Mouse (Mus musculus): ENCODE data around the gene Fam133b. TPM values are rescaled to one million over a fixed set of nuclear protein-coding genes. Genes with fewer than 3 reads are reported as not detected.

Gene Fam133b
- 10.3 TPM for polyA plus RNA-seq (2012; fragmentation: generic; extraction: Trizol)

DNA sequence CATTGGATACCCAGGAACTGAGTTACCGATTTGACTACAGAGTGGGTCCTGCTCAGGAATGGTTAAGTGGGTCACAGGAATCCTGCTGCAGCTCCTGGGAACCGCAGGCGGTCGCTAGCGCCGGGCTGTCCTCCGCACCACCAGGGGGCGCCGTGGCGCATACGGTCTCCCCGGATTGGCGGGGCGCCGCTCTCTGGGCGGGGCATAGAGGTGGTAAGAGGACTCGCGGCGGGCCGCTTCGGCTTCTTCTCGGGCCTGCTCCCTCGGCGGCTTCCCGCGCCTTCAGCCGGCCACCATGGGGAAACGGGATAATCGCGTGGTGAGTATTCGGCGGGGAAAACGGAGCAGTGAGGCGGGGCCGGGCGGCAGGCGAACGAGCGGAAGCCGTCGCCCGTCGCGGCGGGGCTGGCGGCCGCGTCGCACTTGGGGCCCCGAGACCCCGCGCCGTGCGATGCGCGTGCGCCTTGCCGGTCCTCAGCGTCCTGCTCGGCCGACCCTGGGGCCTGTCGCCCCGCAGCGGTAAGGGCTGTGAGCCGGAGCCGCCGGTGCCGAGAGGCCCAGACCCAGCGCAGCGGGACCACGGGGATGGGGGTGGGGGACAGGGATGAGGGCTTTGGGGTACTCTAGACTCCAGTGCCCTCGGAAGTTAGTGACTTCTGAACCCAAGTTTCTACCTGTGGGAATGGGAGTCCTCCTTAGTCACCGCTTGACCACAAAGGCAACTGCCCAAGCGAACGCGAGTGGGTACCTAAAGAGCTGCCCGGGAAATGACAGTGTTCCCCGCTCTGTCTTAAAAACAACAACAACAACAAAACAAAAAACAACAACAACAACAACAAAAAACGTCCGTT, at the start of gene Fam133b:
Fam133b (plus strand) TSS at position 205 of the 851 bp plus-strand sequence.
- Histone ChIP-seq H3K27me3 (ENCODE audit: control insufficient read depth, insufficient read depth, insufficient read length) (no peaks in the 10 kb centered on the region), H3K4me3 (peak within 1 kb of the TSS; percentile 50), H3ac (ENCODE audit: control insufficient read depth, insufficient read length) (peak within 1 kb of the TSS; percentile 71), H3K4me2 (ENCODE audit: low read depth) (peak within 1 kb of the TSS; percentile 97), H3K79me2 (ENCODE audit: control insufficient read depth, insufficient read depth) (peaks cover 49% of the 10 kb centered on the region), H3K36me3 (ENCODE audit: control insufficient read depth, insufficient read depth) (no peaks in the 10 kb centered on the region)
- TF ChIP-seq MAX (IDR thresholded peaks at IDR 0.05; ENCODE audit: low read depth) (no peak), MYOG (IDR thresholded peaks at IDR 0.05; ENCODE audit: control insufficient read depth in 1 of 3, insufficient read depth in 1 of 3, insufficient read length in 2 of 3, low read depth in 2 of 3) (peak in 1 of 3 experiments; percentile 47), E2F4 (IDR thresholded peaks at IDR 0.05; ENCODE audit: insufficient read depth) (peak; percentile 56), CEBPB (IDR thresholded peaks at IDR 0.05; ENCODE audit: insufficient read depth, poor library complexity, severe bottlenecking) (no peak), POLR2A (IDR thresholded peaks at IDR 0.05; ENCODE audit: insufficient read length, low read depth) (peak; percentile 68), REST (IDR thresholded peaks at IDR 0.05; ENCODE audit: insufficient read depth, insufficient read length) (no peak), TCF12 (IDR thresholded peaks at IDR 0.05; ENCODE audit: insufficient read depth, poor library complexity, severe bottlenecking) (no peak), MYOD1 (IDR thresholded peaks at IDR 0.05; ENCODE audit: control insufficient read depth in 1 of 3, insufficient read length in 2 of 3, low read depth in 2 of 3) (peak in 1 of 3 experiments; percentile 29), SRF (IDR thresholded peaks at IDR 0.05; ENCODE audit: control insufficient read depth, insufficient read length, low read depth) (no peak), USF1 (IDR thresholded peaks at IDR 0.05; ENCODE audit: low read depth) (no peak), POLR2AphosphoS2 (IDR thresholded peaks at IDR 0.05; ENCODE audit: insufficient read length, low read depth) (peak; percentile 71), TCF3 (IDR thresholded peaks at IDR 0.05; ENCODE audit: insufficient read length, low read depth) (no peak)

DNA sequence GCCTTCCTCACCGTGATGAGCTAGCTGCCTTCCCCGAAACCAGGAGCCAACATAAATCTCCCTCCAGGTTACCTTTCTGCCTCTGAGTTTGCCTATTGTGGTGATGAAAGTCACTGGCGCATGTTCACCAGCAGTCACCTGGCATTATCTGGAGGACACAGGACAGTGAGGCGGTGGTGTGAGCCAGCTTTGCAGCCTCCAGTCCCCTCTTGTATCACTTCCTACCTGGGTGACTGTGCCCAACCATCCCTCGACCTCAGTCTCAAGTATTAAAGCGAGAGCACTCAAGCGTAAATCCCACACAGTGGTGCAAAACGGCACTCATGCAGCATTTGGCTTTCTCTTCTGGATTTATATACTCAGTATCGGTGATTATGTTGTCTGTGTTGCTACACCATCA, 49.7 kb upstream of the Fam133b start:
- Histone ChIP-seq H3ac (ENCODE audit: control insufficient read depth, insufficient read length) (no peak overlapping the region), H3K4me2 (ENCODE audit: low read depth) (peak overlapping the region; percentile 62), H3K36me3 (ENCODE audit: control insufficient read depth, insufficient read depth) (no peaks in the 10 kb centered on the region), H3K4me3 (no peak overlapping the region), H3K27me3 (ENCODE audit: control insufficient read depth, insufficient read depth, insufficient read length) (no peaks in the 10 kb centered on the region), H3K79me2 (ENCODE audit: control insufficient read depth, insufficient read depth) (no peaks in the 10 kb centered on the region)
- TF ChIP-seq E2F4 (IDR thresholded peaks at IDR 0.05; ENCODE audit: insufficient read depth) (no peak), MYOD1 (IDR thresholded peaks at IDR 0.05; ENCODE audit: control insufficient read depth in 1 of 3, insufficient read length in 2 of 3, low read depth in 2 of 3) (no peak), TCF3 (IDR thresholded peaks at IDR 0.05; ENCODE audit: insufficient read length, low read depth) (no peak), MAX (IDR thresholded peaks at IDR 0.05; ENCODE audit: low read depth) (no peak)

DNA sequence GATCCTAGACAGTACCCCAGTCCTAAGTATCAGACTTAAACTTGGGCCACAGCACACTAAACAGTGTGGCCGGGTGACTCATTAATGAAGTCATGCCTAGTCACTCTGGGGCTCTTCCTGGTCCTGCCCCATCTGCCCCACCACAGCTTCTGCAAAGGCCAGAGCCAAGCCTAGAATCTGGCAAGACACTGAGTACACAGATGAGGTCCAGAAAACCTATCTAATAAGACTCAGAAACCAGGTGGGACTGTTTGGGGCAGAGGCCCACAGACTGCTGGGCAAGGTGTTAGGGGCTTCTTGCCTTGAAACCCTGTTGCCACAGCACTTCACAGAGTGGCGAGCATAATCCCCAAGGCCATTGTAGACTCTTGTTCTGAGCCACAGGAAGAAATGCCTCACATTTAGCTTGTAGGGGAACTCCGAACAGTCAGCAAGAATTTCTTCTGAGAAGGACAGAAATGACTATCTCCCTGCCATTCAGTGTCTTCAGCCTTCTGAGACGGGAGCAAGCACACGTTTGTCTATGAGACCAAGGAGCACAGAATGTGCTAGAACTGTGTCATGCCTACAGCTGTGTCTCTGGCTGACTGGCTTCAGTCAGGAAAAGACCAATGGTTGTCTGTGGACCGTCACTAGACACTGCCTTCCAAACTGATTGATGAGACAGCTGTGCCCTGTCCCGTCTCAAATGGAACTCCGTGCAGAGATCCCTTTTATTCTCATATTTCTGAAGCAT, 49.0 kb upstream of the Fam133b start:
- TF ChIP-seq E2F4 (IDR thresholded peaks at IDR 0.05; ENCODE audit: insufficient read depth) (no peak), REST (IDR thresholded peaks at IDR 0.05; ENCODE audit: insufficient read depth, insufficient read length) (no peak), POLR2A (IDR thresholded peaks at IDR 0.05; ENCODE audit: insufficient read length, low read depth) (no peak), MYOD1 (IDR thresholded peaks at IDR 0.05; ENCODE audit: control insufficient read depth in 1 of 3, insufficient read length in 2 of 3, low read depth in 2 of 3) (peak; percentile 61 to 76 (median 67)), TCF3 (IDR thresholded peaks at IDR 0.05; ENCODE audit: insufficient read length, low read depth) (peak; percentile 56), MYOG (IDR thresholded peaks at IDR 0.05; ENCODE audit: control insufficient read depth in 1 of 3, insufficient read depth in 1 of 3, insufficient read length in 2 of 3, low read depth in 2 of 3) (peak in 1 of 3 experiments; percentile 14), POLR2AphosphoS2 (IDR thresholded peaks at IDR 0.05; ENCODE audit: insufficient read length, low read depth) (no peak), TCF12 (IDR thresholded peaks at IDR 0.05; ENCODE audit: insufficient read depth, poor library complexity, severe bottlenecking) (peak; percentile 37), CEBPB (IDR thresholded peaks at IDR 0.05; ENCODE audit: insufficient read depth, poor library complexity, severe bottlenecking) (no peak), SRF (IDR thresholded peaks at IDR 0.05; ENCODE audit: control insufficient read depth, insufficient read length, low read depth) (no peak), USF1 (IDR thresholded peaks at IDR 0.05; ENCODE audit: low read depth) (no peak), MAX (IDR thresholded peaks at IDR 0.05; ENCODE audit: low read depth) (no peak)
- H3K79me2 ChIP-seq (ENCODE audit: control insufficient read depth, insufficient read depth): no peaks in the 10 kb centered on the region
- H3K4me2 ChIP-seq (ENCODE audit: low read depth): peak overlapping the region; percentile 62
- H3K27me3 ChIP-seq (ENCODE audit: control insufficient read depth, insufficient read depth, insufficient read length): no peaks in the 10 kb centered on the region
- no peak overlapping the region for H3ac ChIP-seq (ENCODE audit: control insufficient read depth, insufficient read length)
- no peaks in the 10 kb centered on the region for H3K36me3 ChIP-seq (ENCODE audit: control insufficient read depth, insufficient read depth)
- H3K4me3 ChIP-seq: no peak overlapping the region

DNA sequence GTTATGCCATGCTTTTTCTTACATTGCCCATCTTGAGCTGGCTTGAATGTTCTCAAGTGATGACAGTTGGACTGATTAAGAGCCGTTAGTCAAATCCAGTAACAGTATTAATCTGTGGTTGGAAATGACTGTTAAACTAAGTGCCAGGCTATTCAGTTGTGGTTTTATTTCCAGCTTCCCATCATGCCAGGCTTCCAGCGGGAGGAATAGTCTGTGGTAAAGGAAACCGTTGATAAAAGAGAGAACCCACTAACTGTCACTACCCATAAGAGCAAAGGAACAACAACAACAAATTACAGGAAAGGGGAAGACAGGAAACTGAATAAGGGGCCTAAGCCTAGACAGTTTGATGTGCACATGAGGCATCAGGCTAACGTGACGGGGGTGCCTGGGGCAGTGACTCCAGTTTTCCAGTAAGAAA, 46.1 kb upstream of the Fam133b start:
- no peak overlapping the region for H3K4me3 ChIP-seq

More for the DNA sequence above, 46.1 kb upstream of the Fam133b start:
- Histone ChIP-seq H3K4me2 (ENCODE audit: low read depth) (peak overlapping the region; percentile 77), H3K79me2 (ENCODE audit: control insufficient read depth, insufficient read depth) (no peaks in the 10 kb centered on the region), H3ac (ENCODE audit: control insufficient read depth, insufficient read length) (no peak overlapping the region), H3K27me3 (ENCODE audit: control insufficient read depth, insufficient read depth, insufficient read length) (no peaks in the 10 kb centered on the region), H3K36me3 (ENCODE audit: control insufficient read depth, insufficient read depth) (no peaks in the 10 kb centered on the region)
- no peak for TF ChIP-seq TCF12 (IDR thresholded peaks at IDR 0.05; ENCODE audit: insufficient read depth, poor library complexity, severe bottlenecking)
- TF ChIP-seq TCF3 (IDR thresholded peaks at IDR 0.05; ENCODE audit: insufficient read length, low read depth): no peak
- no peak for TF ChIP-seq MYOG (IDR thresholded peaks at IDR 0.05; ENCODE audit: control insufficient read depth in 1 of 3, insufficient read depth in 1 of 3, insufficient read length in 2 of 3, low read depth in 2 of 3)
- no peak for TF ChIP-seq SRF (IDR thresholded peaks at IDR 0.05; ENCODE audit: control insufficient read depth, insufficient read length, low read depth)
- TF ChIP-seq MYOD1 (IDR thresholded peaks at IDR 0.05; ENCODE audit: control insufficient read depth in 1 of 3, insufficient read length in 2 of 3, low read depth in 2 of 3): no peak
- no peak for TF ChIP-seq POLR2AphosphoS2 (IDR thresholded peaks at IDR 0.05; ENCODE audit: insufficient read length, low read depth)
- TF ChIP-seq E2F4 (IDR thresholded peaks at IDR 0.05; ENCODE audit: insufficient read depth): no peak
- TF ChIP-seq USF1 (IDR thresholded peaks at IDR 0.05; ENCODE audit: low read depth): no peak
- no peak for TF ChIP-seq MAX (IDR thresholded peaks at IDR 0.05; ENCODE audit: low read depth)
- no peak for TF ChIP-seq POLR2A (IDR thresholded peaks at IDR 0.05; ENCODE audit: insufficient read length, low read depth)
- TF ChIP-seq REST (IDR thresholded peaks at IDR 0.05; ENCODE audit: insufficient read depth, insufficient read length): no peak
- no peak for TF ChIP-seq CEBPB (IDR thresholded peaks at IDR 0.05; ENCODE audit: insufficient read depth, poor library complexity, severe bottlenecking)

Data from myocyte (in vitro differentiated cells).